Mouse (Mus musculus) gastrocnemius, postnatal 14 days (tissue): ENCODE measurements around the gene Crygb. TPM values are rescaled to one million over a fixed set of nuclear protein-coding genes. Genes with fewer than 3 reads are reported as not detected.

ENCODE experiments used
- total RNA-seq, 2 experiments: library from RNA; stranded (reverse); gene quantifications; 2 replicates each; pipeline ENCODE4 v1.2.3; 2021

The Crygb gene
- total RNA-seq, 2 experiments from 2014 or later: not detected

Other genes with a start within 250 kb of the Crygb start
- gene Plekhm3, start 125.5 kb downstream of the Crygb start, total RNA-seq: 1 to 10 TPM; 3.9 to 5.1 TPM
- not detected for gene Akr1cl, start 49.5 kb downstream of the Crygb start, total RNA-seq
- not detected for gene Cryge, start 31.1 kb downstream of the Crygb start, total RNA-seq
- not detected for gene Crygd, start 18.8 kb downstream of the Crygb start, total RNA-seq
- gene Crygc, start 8.6 kb downstream of the Crygb start, total RNA-seq: not detected
- gene Cryga, start 21.1 kb upstream of the Crygb start, total RNA-seq: not detected
- gene Gm28845, start 37.3 kb upstream of the Crygb start, total RNA-seq: not detected
- not detected for gene D630023F18Rik, start 40.9 kb upstream of the Crygb start, total RNA-seq
- 10 to 100 TPM; 39.9 to 51.1 TPM for gene Idh1, start 104.2 kb upstream of the Crygb start, total RNA-seq
- gene Pikfyve, start 104.4 kb upstream of the Crygb start, total RNA-seq: 1 to 10 TPM; 8.5 to 8.9 TPM
- not detected for gene Pth2r, start 199.8 kb upstream of the Crygb start, total RNA-seq